Mouse (Mus musculus): ENCODE results near the gene Tekt4. TPM values are rescaled to one million over a fixed set of nuclear protein-coding genes. Genes with fewer than 3 reads are reported as not detected.

The Tekt4 gene
- polyA plus RNA-seq, 1 experiment = not detected

DNA sequence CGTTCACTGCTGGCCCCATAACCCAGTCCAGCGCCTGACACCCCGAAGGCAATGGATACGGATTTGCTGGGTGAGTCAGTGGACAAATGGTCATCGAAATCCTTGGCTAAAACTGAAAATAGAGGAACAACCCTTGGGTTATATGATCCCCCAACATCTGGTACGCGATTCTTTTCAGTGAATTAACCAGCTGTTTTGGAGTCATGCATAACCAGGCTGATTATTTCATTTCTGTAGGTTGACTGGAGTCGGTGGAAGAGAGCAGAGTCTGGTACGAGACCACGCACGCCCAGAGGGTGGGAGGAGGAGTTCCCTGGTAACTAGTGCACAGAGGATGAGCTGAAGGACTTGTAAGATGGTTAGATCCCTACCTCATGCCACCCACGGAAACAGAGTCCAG is 67.7 kb downstream of the Tekt4 start:
- Histone ChIP-seq H3ac (ENCODE audit: control insufficient read depth, insufficient read length) (no peak overlapping the region), H3K4me3 (no peak overlapping the region), H3K27me3 (ENCODE audit: control insufficient read depth, insufficient read depth, insufficient read length) (no peaks in the 10 kb centered on the region), H3K36me3 (ENCODE audit: control insufficient read depth, insufficient read depth) (no peaks in the 10 kb centered on the region), H3K79me2 (ENCODE audit: control insufficient read depth, insufficient read depth) (no peaks in the 10 kb centered on the region), H3K4me2 (ENCODE audit: low read depth) (peak overlapping the region; percentile 31)
- no peak for TF ChIP-seq POLR2A (IDR thresholded peaks at IDR 0.05; ENCODE audit: insufficient read length, low read depth)
- no peak for TF ChIP-seq MAX (IDR thresholded peaks at IDR 0.05; ENCODE audit: low read depth)

Other genes with a start within 250 kb of the Tekt4 start
- gene Gnptg, start 214.5 kb upstream of the Tekt4 start, polyA plus RNA-seq (2012; fragmentation: generic; extraction: Trizol) = 26.5 TPM
- gene Tsr3, start 214.4 kb upstream of the Tekt4 start, polyA plus RNA-seq (2012; fragmentation: generic; extraction: Trizol) = 44.7 TPM
- 0.01 TPM for gene Baiap3, start 198.3 kb upstream of the Tekt4 start, polyA plus RNA-seq (2012; fragmentation: generic; extraction: Trizol)
- gene Ube2i, start 180.0 kb upstream of the Tekt4 start, polyA plus RNA-seq (2012; fragmentation: generic; extraction: Trizol) = 246 TPM
- not detected for gene Prss34, start 156.2 kb upstream of the Tekt4 start, polyA plus RNA-seq (2012; fragmentation: generic; extraction: Trizol)
- gene Prss28, start 146.0 kb upstream of the Tekt4 start, polyA plus RNA-seq (2012; fragmentation: generic; extraction: Trizol) = not detected
- not detected for gene Prss29, start 136.0 kb upstream of the Tekt4 start, polyA plus RNA-seq (2012; fragmentation: generic; extraction: Trizol)
- gene Tpsab1, start 109.1 kb upstream of the Tekt4 start, polyA plus RNA-seq (2012; fragmentation: generic; extraction: Trizol) = 0.47 TPM
- not detected for gene Tpsb2, start 88.3 kb upstream of the Tekt4 start, polyA plus RNA-seq (2012; fragmentation: generic; extraction: Trizol)
- gene Tpsg1, start 85.3 kb upstream of the Tekt4 start, polyA plus RNA-seq (2012; fragmentation: generic; extraction: Trizol) = not detected
- 0.12 TPM for gene Cacna1h, start 20.8 kb upstream of the Tekt4 start, polyA plus RNA-seq (2012; fragmentation: generic; extraction: Trizol)
- not detected for gene Sstr5, start 42.7 kb downstream of the Tekt4 start, polyA plus RNA-seq (2012; fragmentation: generic; extraction: Trizol)
- gene Sox8, start 116.1 kb downstream of the Tekt4 start, polyA plus RNA-seq (2012; fragmentation: generic; extraction: Trizol) = 14.3 TPM
- 36.3 TPM for gene Lmf1, start 124.5 kb downstream of the Tekt4 start, polyA plus RNA-seq (2012; fragmentation: generic; extraction: Trizol)

All from myocyte (in vitro differentiated cells).